Mouse (Mus musculus): Measurements from ENCODE around the gene Cops7b. TPM values are rescaled to one million over a fixed set of nuclear protein-coding genes. Genes with fewer than 3 reads are reported as not detected.

Gene Cops7b
- polyA plus RNA-seq, 1 experiment from 2014 or later: 66.1 TPM

DNA sequence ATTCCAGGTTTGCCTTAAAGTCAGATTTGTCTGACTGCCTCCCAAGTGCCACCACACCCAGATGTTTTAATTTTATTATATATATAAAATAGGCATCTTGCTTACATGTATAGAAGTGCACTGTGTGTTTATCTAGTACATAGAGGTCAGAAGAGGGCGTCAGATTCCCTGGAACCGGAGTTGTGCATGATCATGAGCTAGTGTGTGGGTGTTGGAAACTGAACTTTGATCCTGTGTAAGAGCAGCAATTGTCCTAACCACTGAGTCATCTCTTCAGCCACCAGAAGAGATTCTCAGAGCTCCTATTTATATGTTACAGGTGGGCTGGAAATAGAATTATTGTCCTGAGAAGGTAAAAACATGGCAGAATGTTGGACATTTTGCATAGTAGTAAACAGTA, 17.4 kb downstream of the Cops7b start:
- H3K9me3 ChIP-seq: no peaks in the 10 kb centered on the region
- ATAC-seq (ENCODE audit: low FRiP score, low read depth): no peak
- H3K4me2 ChIP-seq (replicated peaks): no peak overlapping the region
- H3K36me3 ChIP-seq: peaks cover 83% of the 10 kb centered on the region
- no peak overlapping the region for H3K4me3 ChIP-seq
- H3K27me3 ChIP-seq (replicated peaks): no peaks in the 10 kb centered on the region
- no peak overlapping the region for H3K9ac ChIP-seq
- H3K27ac ChIP-seq: no peak overlapping the region
- 94% methylated on average over 2 of the region's 2 CpGs for WGBS
- no peaks in the 10 kb centered on the region for H3K4me1 ChIP-seq

DNA sequence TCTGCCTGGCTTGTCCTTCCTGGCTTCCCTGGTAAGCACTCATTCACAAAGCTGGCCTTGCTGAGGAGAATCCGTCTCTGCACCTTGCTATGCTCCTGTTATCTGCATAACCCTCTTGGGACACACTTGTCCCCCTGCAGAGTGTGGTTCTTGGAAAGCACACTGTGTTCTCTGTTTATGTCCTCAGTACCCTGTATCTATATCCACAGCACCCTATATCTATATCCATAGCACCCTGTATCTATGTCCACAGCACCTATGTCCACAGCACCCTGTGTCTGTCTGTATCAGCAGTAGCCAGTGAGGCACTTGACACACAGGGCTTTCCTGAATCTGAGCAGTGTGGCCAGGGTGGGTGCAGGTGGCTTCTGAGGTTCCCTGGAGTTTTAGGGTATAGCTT, 28.2 kb downstream of the Cops7b start:
- Histone ChIP-seq H3K9ac (no peak overlapping the region), H3K27ac (no peak overlapping the region), H3K36me3 (peaks cover 13% of the 10 kb centered on the region), H3K27me3 (replicated peaks) (no peaks in the 10 kb centered on the region), H3K9me3 (no peaks in the 10 kb centered on the region), H3K4me1 (no peaks in the 10 kb centered on the region), H3K4me3 (no peak overlapping the region), H3K4me2 (replicated peaks) (no peak overlapping the region)
- no peak for ATAC-seq (ENCODE audit: low FRiP score, low read depth)
- 91% methylated on average over 1 of the region's 1 CpGs for WGBS

GRCm38 (mm10) chr1:86612081-86612480, 29.4 kb downstream of the Cops7b start:
- Histone ChIP-seq H3K27me3 (replicated peaks) (no peaks in the 10 kb centered on the region), H3K9me3 (no peaks in the 10 kb centered on the region), H3K4me2 (replicated peaks) (no peak overlapping the region), H3K4me3 (no peak overlapping the region), H3K36me3 (peaks cover 12% of the 10 kb centered on the region), H3K27ac (no peak overlapping the region), H3K9ac (no peak overlapping the region), H3K4me1 (no peaks in the 10 kb centered on the region)
- WGBS: 76% methylated on average over 1 of the region's 1 CpGs
- no peak for ATAC-seq (ENCODE audit: low FRiP score, low read depth)

DNA sequence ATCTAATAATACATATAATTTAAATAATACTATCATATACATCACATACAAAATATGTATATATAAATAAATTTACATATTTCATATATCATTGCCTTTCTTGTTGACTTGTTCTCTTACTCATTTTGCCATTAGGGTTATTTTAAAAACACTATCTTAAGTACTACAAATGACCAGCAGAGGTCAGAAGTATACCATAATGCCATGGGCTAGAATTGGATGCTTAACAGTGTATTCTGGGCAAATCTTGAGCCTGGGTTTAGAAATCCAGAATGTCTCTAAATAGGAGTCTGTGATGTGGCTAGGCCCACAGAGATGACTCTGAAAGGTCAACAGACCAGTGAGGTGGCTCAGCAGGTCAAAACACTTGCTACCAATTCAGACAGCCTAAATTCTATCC, 31.6 kb downstream of the Cops7b start:
- Histone ChIP-seq H3K27ac (no peak overlapping the region), H3K4me3 (no peak overlapping the region), H3K36me3 (peaks cover 4% of the 10 kb centered on the region), H3K4me2 (replicated peaks) (no peak overlapping the region), H3K9me3 (no peaks in the 10 kb centered on the region), H3K4me1 (no peaks in the 10 kb centered on the region), H3K27me3 (replicated peaks) (no peaks in the 10 kb centered on the region), H3K9ac (no peak overlapping the region)
- ATAC-seq (ENCODE audit: low FRiP score, low read depth): no peak

DNA sequence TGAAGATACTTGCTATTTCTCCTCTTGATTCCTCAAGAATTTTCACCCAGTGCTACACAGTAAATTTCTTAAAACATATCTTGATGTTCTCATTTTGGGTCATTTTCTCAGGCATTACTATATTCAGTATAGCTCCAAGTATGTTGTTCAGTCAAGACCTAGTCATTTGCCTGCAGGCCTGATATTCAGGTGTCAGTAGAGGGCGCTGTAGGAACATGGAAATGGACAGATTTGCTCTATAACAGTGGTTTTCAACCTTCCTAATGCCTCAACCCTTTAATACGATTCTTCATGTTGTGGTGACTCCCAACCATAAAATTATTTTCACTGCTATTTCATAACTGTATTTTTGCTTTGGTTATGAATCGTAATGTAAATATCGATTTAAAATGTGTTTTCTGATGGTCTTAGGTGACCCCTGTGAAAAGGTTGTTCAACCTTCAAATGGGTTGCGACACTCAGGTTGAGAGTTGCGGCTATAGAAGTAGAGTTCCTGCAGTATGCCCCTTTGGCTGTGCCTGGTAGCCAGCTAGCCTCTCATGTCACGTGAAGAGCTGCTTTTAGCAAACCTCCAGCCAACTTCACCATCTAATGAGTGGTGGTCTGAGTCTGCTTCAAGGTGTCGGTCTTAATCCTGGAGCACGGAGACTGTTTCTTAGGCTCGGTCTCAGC, 35.9 kb downstream of the Cops7b start:
- no peak overlapping the region for H3K4me2 ChIP-seq (replicated peaks)
- no peaks in the 10 kb centered on the region for H3K27me3 ChIP-seq (replicated peaks)
- no peak overlapping the region for H3K4me3 ChIP-seq
- peak; percentile 63; the same call in 1 of the 2 replicates for ATAC-seq (ENCODE audit: low FRiP score, low read depth)
- H3K27ac ChIP-seq: no peak overlapping the region
- no peak overlapping the region for H3K9ac ChIP-seq
- no peaks in the 10 kb centered on the region for H3K4me1 ChIP-seq
- H3K9me3 ChIP-seq: no peaks in the 10 kb centered on the region
- WGBS: 63% methylated on average over 10 of the region's 10 CpGs
- H3K36me3 ChIP-seq: no peaks in the 10 kb centered on the region

- no peak overlapping the region for H3K27ac ChIP-seq
These were observed 39.6 kb downstream of the Cops7b start for GRCm38 (mm10) chr1:86622296-86622695.

DNA sequence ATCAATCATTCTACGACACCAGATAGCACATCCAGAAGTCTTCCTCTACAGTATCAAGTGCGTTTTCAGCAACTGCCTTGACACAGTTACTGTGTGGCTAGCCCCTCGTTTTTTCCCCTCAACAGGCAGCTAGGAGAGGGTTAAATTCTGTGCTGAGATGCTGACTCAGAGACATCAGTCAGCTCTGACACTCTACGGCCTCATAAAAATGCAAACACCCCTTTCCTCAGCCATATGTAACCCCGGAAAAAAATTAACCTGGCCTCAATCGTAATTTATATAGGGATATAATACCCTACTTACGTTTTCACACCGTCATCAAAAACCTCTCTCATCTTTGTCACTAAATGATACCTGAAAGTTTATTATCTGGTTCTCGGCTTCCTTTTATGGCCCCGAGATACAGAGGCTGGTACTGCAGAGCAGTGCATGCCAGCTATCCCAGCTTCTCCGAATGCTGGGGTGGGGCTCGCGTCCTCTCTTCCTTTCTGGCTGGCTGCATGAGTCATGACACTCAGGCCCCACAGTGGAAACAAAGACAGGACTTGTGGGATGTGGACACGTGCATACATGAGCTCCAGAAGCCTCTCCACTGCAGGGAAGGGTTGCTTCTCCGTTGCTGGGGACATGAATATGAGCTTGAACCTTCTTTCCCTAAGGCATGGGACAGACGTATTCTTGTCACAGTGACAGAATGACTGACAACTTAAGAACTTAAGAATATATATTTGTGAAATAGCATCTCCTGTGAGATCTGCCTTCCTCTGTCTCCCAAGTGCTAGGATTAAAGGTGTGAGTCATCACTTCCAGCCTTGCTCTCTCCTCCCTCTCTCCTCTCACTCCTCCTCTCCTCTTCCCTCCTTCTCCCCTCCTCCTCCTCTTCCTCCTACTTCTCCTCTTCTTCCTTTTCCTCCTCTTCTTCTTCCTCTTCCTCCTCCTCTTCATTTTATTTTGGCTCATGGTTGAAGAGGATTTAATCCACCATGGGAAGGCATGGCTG, 40.6 kb downstream of the Cops7b start:
- 0 out of 2 replicates have a peak, but pooled peaks have one; percentile 48 for ATAC-seq (ENCODE audit: low FRiP score, low read depth)
- H3K27ac ChIP-seq: no peak overlapping the region
- H3K9me3 ChIP-seq: no peaks in the 10 kb centered on the region
- no peaks in the 10 kb centered on the region for H3K27me3 ChIP-seq (replicated peaks)
- H3K4me3 ChIP-seq: no peak overlapping the region
- no peaks in the 10 kb centered on the region for H3K36me3 ChIP-seq
- no peaks in the 10 kb centered on the region for H3K4me1 ChIP-seq
- H3K4me2 ChIP-seq (replicated peaks): 0 out of 2 replicates have a peak overlapping the region, but pooled peaks have one; percentile 6
- WGBS: 39% methylated on average over 16 of the region's 16 CpGs
- no peak overlapping the region for H3K9ac ChIP-seq

More at GRCm38 (mm10) chr1:86622296-86622695, 39.6 kb downstream of the Cops7b start:
- no peak overlapping the region for H3K4me2 ChIP-seq (replicated peaks)
- H3K9me3 ChIP-seq: no peaks in the 10 kb centered on the region
- no peak overlapping the region for H3K9ac ChIP-seq
- no peaks in the 10 kb centered on the region for H3K36me3 ChIP-seq
- no peaks in the 10 kb centered on the region for H3K4me1 ChIP-seq
- no peaks in the 10 kb centered on the region for H3K27me3 ChIP-seq (replicated peaks)
- H3K4me3 ChIP-seq: no peak overlapping the region
- WGBS: 69% methylated on average over 2 of the region's 2 CpGs
- ATAC-seq (ENCODE audit: low FRiP score, low read depth): no peak

DNA sequence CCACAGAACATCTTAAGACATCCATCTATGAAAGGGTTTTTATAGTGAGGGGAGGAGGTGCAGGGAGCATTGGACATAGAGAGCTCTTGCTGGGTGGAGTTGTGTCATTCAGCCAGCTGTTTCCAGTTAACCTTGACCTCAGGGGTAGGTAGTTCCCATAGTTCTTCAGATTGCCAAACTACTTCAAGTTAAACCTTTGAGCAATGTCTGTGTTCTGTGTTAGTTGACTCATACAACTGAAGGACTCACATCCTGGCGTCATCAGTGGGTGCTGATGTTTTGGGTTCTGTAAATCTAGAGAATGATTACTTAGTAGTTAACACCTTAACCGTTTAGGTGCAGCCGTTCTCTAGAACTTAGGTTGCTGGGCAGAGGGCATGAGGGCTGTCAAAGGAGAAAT, 45.6 kb downstream of the Cops7b start:
- H3K27ac ChIP-seq: no peak overlapping the region
- H3K9ac ChIP-seq: no peak overlapping the region
- no peak overlapping the region for H3K4me2 ChIP-seq (replicated peaks)
- WGBS: 80% methylated on average over 3 of the region's 3 CpGs
- H3K27me3 ChIP-seq (replicated peaks): no peaks in the 10 kb centered on the region
- no peaks in the 10 kb centered on the region for H3K36me3 ChIP-seq
- no peaks in the 10 kb centered on the region for H3K9me3 ChIP-seq
- peaks cover 7% of the 10 kb centered on the region for H3K4me1 ChIP-seq
- no peak overlapping the region for H3K4me3 ChIP-seq
- no peak for ATAC-seq (ENCODE audit: low FRiP score, low read depth)

GRCm38 (mm10) chr1:86629936-86630335, 47.2 kb downstream of the Cops7b start:
- WGBS: 68% methylated on average over 4 of the region's 4 CpGs
- no peak for ATAC-seq (ENCODE audit: low FRiP score, low read depth)
- Histone ChIP-seq H3K9ac (no peak overlapping the region), H3K27me3 (replicated peaks) (no peaks in the 10 kb centered on the region), H3K4me1 (peaks cover 9% of the 10 kb centered on the region), H3K4me3 (no peak overlapping the region), H3K36me3 (no peaks in the 10 kb centered on the region), H3K9me3 (no peaks in the 10 kb centered on the region), H3K27ac (no peak overlapping the region), H3K4me2 (replicated peaks) (no peak overlapping the region)

- no peaks in the 10 kb centered on the region for H3K36me3 ChIP-seq
- WGBS: 78% methylated on average over 4 of the region's 4 CpGs
These were observed 47.8 kb downstream of the Cops7b start for GRCm38 (mm10) chr1:86630527-86630926.

GRCm38 (mm10) chr1:86632732-86633380, 50.2 kb downstream of the Cops7b start:
- no peak for ATAC-seq (ENCODE audit: low FRiP score, low read depth)
- H3K4me1 ChIP-seq: peaks cover 9% of the 10 kb centered on the region
- H3K9ac ChIP-seq: no peak overlapping the region
- WGBS: 49% methylated on average over 6 of the region's 6 CpGs
- no peaks in the 10 kb centered on the region for H3K27me3 ChIP-seq (replicated peaks)
- H3K36me3 ChIP-seq: no peaks in the 10 kb centered on the region
- H3K27ac ChIP-seq: no peak overlapping the region
- no peak overlapping the region for H3K4me3 ChIP-seq
- H3K9me3 ChIP-seq: no peaks in the 10 kb centered on the region
- no peak overlapping the region for H3K4me2 ChIP-seq (replicated peaks)

More at GRCm38 (mm10) chr1:86630527-86630926, 47.8 kb downstream of the Cops7b start:
- no peak overlapping the region for H3K9ac ChIP-seq
- H3K27me3 ChIP-seq (replicated peaks): no peaks in the 10 kb centered on the region
- H3K4me3 ChIP-seq: no peak overlapping the region
- no peak overlapping the region for H3K27ac ChIP-seq
- H3K4me1 ChIP-seq: peaks cover 9% of the 10 kb centered on the region
- H3K4me2 ChIP-seq (replicated peaks): no peak overlapping the region
- no peaks in the 10 kb centered on the region for H3K9me3 ChIP-seq
- no peak for ATAC-seq (ENCODE audit: low FRiP score, low read depth)

DNA sequence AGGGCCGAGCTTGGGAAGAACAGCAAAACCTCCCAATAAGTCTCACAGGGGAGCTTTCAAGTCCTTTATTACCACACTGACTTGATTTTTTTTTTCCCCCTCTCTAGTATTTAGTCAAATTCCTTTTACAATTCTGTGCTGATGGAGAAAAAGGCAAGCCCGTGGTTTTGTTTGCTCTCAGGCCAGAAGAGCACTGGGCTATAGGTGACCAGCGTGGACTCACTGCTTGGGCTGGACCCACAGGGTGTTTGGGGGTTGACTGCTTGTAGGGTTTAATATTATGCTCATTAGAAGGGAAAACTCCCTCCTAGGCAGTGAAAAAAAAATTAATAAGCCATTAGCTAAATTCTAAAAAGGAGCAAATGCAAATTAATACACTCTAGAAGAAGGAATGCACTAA, 50.7 kb downstream of the Cops7b start:
- Histone ChIP-seq H3K4me2 (replicated peaks) (no peak overlapping the region), H3K9me3 (no peaks in the 10 kb centered on the region), H3K27ac (no peak overlapping the region), H3K9ac (no peak overlapping the region), H3K4me3 (no peak overlapping the region), H3K4me1 (peaks cover 9% of the 10 kb centered on the region), H3K27me3 (replicated peaks) (no peaks in the 10 kb centered on the region), H3K36me3 (no peaks in the 10 kb centered on the region)
- ATAC-seq (ENCODE audit: low FRiP score, low read depth): no peak
- WGBS: 61% methylated on average over 3 of the region's 3 CpGs
